Mouse (Mus musculus): ENCODE data around the gene Ildr1. TPM values are rescaled to one million over a fixed set of nuclear protein-coding genes. Genes with fewer than 3 reads are reported as not detected.

Ildr1 gene
- polyA plus RNA-seq, 1 experiment from 2014 or later: 0.15 TPM

DNA sequence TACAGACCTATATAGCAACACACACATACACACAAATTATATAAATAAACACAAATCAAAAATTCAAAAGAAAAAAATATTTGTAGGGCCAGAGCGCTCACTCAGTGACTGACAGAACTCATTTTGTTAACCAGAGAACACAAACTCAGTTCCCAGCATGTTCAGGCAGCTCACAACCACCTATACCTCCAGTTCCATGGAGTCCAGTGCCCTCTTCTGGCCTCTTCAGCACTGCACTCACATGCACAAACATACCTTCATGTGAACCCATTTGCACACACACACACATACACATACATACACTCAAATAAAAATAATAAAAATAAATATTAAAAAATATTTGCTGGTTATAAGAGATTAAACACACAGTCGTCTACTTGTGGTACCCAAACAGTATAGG is 17.0 kb downstream of the Ildr1 start:
- no peak for DNase-seq (ENCODE audit: low spot score)
- Histone ChIP-seq H3K27ac (replicated peaks) (no peak overlapping the region), H3K27me3 (ENCODE audit: low read depth, poor library complexity, severe bottlenecking) (no peaks in the 10 kb centered on the region), H3K4me1 (no peaks in the 10 kb centered on the region), H3K9me3 (replicated peaks) (no peaks in the 10 kb centered on the region), H3K4me3 (no peak overlapping the region), H3K36me3 (no peaks in the 10 kb centered on the region)
- 92% methylated on average over 2 of the region's 2 CpGs for WGBS

DNA sequence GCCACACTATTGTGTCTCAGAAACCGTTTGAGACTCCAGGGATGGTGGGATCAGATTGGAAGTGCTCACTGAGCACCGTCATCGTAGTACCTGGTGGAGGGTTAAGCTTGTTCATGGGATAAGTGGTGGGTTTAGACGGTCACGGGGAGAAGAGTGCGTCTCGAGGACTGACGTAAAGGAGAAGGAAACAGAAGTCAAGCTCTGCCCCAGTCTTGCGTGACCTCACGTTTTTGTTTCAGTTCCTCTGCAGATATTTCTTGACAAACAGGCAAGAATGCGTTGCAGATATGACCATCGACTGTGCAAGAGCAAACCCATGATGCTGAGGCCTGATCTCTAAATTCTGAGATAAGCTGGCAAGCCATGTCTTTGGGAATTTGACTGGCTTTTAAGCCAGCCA is 18.0 kb downstream of the Ildr1 start:
- no peak overlapping the region for H3K27ac ChIP-seq (replicated peaks)

DNA sequence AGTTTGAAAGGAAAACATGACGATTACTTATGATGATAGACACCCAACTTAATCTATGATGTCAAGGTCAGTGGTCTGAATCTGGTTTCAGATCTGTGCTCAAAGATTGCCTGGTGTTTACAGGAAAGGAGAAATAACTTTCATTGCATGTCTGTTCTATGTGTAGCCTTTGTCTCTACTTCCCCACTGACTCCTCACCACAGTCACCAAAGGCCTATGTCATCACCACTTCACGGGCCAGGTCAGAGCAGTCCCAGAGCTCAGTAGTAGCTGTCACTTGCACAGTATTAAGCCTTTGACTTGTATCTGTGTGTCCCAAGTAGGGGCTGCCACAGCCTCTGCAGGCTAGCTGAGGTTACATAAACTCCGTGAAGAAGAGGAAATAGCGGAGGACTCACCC is 23.7 kb downstream of the Ildr1 start:
- no peak for DNase-seq (ENCODE audit: low spot score)
- H3K27ac ChIP-seq (replicated peaks): no peak overlapping the region
- H3K9me3 ChIP-seq (replicated peaks): no peaks in the 10 kb centered on the region
- 89% methylated on average over 4 of the region's 4 CpGs for WGBS
- H3K27me3 ChIP-seq (ENCODE audit: low read depth, poor library complexity, severe bottlenecking): peaks cover 6% of the 10 kb centered on the region; the same call in 1 of the 2 replicates
- H3K36me3 ChIP-seq: no peaks in the 10 kb centered on the region
- no peak overlapping the region for H3K4me3 ChIP-seq
- 0 out of 2 replicates have a peak, but pooled peaks cover 4% of the 10 kb centered on the region for H3K4me1 ChIP-seq

More for the DNA sequence above, 18.0 kb downstream of the Ildr1 start:
- no peaks in the 10 kb centered on the region for H3K4me1 ChIP-seq
- DNase-seq (ENCODE audit: low spot score): no peak
- no peaks in the 10 kb centered on the region for H3K36me3 ChIP-seq
- H3K27me3 ChIP-seq (ENCODE audit: low read depth, poor library complexity, severe bottlenecking): no peaks in the 10 kb centered on the region
- H3K9me3 ChIP-seq (replicated peaks): no peaks in the 10 kb centered on the region
- WGBS: 93% methylated on average over 12 of the region's 12 CpGs
- no peak overlapping the region for H3K4me3 ChIP-seq

DNA sequence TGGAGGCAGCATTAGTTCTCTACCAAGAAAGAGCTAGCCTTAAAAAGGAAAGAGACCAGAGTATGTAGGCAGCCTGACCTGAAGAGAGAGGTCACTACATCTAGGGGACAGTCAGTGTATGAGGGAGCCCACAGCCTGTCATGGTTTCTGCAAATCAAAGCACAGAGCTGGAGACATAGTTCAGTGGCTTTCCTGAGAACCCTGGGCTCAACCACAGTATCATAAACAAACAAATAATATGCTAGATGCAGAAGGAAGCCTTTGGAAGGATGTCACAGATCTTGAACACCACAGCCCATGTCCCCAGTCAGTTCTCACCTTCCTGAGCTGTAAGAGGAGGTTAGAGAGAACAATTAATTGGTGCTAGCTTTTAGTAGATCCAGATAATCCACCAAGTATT is 24.9 kb downstream of the Ildr1 start:
- H3K9me3 ChIP-seq (replicated peaks): no peaks in the 10 kb centered on the region
- H3K36me3 ChIP-seq: no peaks in the 10 kb centered on the region
- DNase-seq (ENCODE audit: low spot score): no peak
- H3K27ac ChIP-seq (replicated peaks): no peak overlapping the region
- H3K4me3 ChIP-seq: no peak overlapping the region
- peaks cover 6% of the 10 kb centered on the region; the same call in 1 of the 2 replicates for H3K27me3 ChIP-seq (ENCODE audit: low read depth, poor library complexity, severe bottlenecking)
- H3K4me1 ChIP-seq: 0 out of 2 replicates have a peak, but pooled peaks cover 9% of the 10 kb centered on the region

DNA sequence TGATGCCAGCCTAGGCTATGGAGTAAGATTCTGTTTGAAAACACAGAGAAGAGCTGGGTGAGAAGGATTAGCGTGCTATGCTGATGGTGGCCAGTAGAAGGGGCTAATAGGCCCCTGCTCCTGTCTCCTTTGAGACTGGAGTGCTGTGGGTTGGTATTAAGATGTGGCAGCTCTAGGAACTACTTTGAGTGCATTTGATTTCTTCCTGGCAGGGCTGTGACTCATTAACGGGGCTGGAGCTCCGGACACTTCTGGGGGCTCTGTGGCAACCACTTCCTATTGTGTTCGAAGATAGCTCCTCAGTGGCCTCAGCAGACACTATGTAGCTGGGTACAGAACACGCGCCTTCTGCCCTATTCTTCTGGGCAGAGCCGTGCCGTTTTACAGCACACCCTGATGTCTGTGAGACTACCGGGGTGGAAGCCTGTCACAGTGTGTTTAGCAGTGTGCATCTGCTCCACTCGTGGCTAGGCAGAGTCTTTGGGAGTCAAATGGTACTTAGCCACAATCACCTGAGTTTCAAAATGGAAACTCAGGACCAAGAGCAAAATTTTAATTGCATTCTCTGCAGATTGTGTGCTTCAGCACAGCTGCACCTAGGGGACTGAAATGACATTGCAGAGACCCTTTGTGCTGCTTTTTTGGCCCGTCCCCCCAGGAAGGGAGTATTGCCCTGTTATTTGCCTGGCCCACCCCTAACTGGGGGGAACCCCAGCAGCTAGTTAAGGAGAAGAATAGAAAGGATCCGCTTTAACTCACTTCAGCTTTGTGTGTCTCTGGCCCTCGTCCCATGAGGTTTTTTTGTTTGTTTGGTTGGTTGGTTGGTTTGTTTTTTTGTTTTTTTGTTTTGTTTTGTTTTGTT is 26.6 kb downstream of the Ildr1 start:
- DNase-seq (ENCODE audit: low spot score): no peak
- WGBS: 63% methylated on average over 13 of the region's 13 CpGs
- peaks cover 6% of the 10 kb centered on the region; the same call in 1 of the 2 replicates for H3K27me3 ChIP-seq (ENCODE audit: low read depth, poor library complexity, severe bottlenecking)
- H3K4me3 ChIP-seq: no peak overlapping the region
- H3K27ac ChIP-seq (replicated peaks): no peak overlapping the region
- H3K36me3 ChIP-seq: no peaks in the 10 kb centered on the region
- no peaks in the 10 kb centered on the region for H3K9me3 ChIP-seq (replicated peaks)
- H3K4me1 ChIP-seq: 0 out of 2 replicates have a peak, but pooled peaks cover 9% of the 10 kb centered on the region

DNA sequence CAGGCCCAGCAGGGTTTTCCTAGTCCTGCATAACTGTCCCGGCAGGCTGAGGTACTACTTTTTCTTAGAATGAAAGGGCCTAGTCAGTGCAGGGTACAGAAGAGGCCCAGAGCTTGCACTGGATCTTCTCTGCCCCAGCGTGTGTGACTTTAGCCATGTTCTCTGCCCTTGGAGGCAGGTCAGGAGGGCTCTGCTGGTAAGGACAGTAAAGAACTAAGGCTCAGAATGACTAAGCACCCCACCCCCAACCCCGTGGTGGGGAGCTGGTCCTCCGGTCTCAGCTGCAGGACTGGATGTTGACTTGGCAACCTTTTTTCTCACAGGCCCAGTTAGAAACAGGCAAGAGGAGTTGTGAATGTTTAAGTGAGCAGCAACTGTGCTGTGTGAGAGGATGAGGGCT is 29.0 kb downstream of the Ildr1 start:
- WGBS: 18% methylated on average over 4 of the region's 4 CpGs
- Histone ChIP-seq H3K36me3 (no peaks in the 10 kb centered on the region), H3K4me1 (0 out of 2 replicates have a peak, but pooled peaks cover 9% of the 10 kb centered on the region), H3K4me3 (no peak overlapping the region), H3K27ac (replicated peaks) (no peak overlapping the region), H3K27me3 (ENCODE audit: low read depth, poor library complexity, severe bottlenecking) (peaks cover 6% of the 10 kb centered on the region; the same call in 1 of the 2 replicates), H3K9me3 (replicated peaks) (no peaks in the 10 kb centered on the region)
- no peak for DNase-seq (ENCODE audit: low spot score)

DNA sequence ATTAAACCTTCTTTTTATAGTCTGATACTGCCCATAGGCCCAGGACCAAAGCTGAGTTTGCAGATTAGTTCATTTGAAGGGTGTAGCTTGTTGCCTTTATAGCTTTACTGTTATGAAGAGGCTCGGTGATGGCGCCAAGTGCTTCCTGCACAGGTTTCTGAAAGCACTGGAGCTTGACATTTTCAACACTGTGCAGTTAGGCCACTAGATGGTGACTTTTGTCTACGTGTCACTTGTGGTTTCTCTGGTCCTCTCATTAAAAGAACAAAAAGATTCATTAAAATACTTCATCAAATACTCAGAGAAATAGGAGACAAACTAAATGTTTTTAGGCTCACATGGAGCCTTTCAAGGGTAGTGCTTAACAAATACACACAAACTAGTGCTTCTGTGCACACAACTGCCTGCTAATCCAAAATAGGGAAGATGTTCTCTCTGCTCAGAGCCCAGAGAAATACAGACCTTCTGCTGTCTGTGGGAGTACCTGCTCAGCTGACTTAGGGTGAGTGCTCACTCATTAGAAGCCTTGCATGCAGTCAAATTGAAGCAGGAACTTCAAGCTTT is 30.2 kb downstream of the Ildr1 start:
- Histone ChIP-seq H3K4me1 (0 out of 2 replicates have a peak, but pooled peaks cover 9% of the 10 kb centered on the region), H3K27me3 (ENCODE audit: low read depth, poor library complexity, severe bottlenecking) (peaks cover 6% of the 10 kb centered on the region; the same call in 1 of the 2 replicates), H3K4me3 (no peak overlapping the region), H3K27ac (replicated peaks) (no peak overlapping the region), H3K9me3 (replicated peaks) (no peaks in the 10 kb centered on the region), H3K36me3 (no peaks in the 10 kb centered on the region)
- 79% methylated on average over 3 of the region's 3 CpGs for WGBS
- no peak for DNase-seq (ENCODE audit: low spot score)

DNA sequence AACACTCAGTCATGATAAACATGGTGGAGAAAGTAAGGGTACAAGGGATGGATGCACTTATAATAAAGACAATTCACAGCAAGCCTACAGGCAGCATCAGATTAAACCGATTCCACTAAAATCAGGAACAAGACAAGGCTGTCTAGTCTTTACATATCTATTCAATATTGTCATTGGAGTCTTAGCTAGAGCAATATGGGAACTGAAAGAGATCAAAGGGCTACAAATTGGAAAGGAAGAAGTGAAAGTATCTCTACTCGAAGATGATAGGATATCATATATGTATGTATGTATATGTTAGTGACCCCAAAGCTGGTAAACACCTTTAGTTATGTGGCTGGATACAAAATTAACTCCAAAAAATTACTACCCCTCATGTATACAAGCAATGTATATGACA is 35.2 kb downstream of the Ildr1 start:
- Histone ChIP-seq H3K27ac (replicated peaks) (no peak overlapping the region), H3K36me3 (no peaks in the 10 kb centered on the region), H3K27me3 (ENCODE audit: low read depth, poor library complexity, severe bottlenecking) (no peaks in the 10 kb centered on the region), H3K4me3 (no peak overlapping the region), H3K9me3 (replicated peaks) (no peaks in the 10 kb centered on the region), H3K4me1 (no peaks in the 10 kb centered on the region)
- DNase-seq (ENCODE audit: low spot score): no peak
- WGBS: 84% methylated on average over 2 of the region's 2 CpGs

DNA sequence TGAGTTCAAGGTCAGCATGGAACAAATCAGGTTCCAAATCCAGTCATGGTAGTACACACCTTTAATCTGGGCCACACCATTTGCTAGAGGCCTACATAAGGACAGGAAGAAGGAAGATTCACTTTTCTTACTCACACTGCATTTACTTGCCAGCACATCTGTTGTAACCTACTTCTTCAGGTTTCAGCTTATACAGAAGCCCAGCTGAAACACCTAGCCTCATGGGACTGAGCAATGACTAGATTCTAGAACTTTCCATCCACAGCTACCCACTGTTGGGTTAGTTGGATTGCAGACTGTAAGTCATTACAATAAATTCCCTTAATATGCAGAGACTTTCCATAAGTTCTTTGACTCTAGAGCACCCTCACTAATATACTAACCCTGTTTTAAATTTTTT is 38.8 kb downstream of the Ildr1 start:
- no peaks in the 10 kb centered on the region for H3K36me3 ChIP-seq
- no peak for DNase-seq (ENCODE audit: low spot score)
- H3K9me3 ChIP-seq (replicated peaks): no peaks in the 10 kb centered on the region
- H3K4me3 ChIP-seq: no peak overlapping the region
- H3K4me1 ChIP-seq: no peaks in the 10 kb centered on the region
- H3K27me3 ChIP-seq (ENCODE audit: low read depth, poor library complexity, severe bottlenecking): no peaks in the 10 kb centered on the region
- H3K27ac ChIP-seq (replicated peaks): no peak overlapping the region

DNA sequence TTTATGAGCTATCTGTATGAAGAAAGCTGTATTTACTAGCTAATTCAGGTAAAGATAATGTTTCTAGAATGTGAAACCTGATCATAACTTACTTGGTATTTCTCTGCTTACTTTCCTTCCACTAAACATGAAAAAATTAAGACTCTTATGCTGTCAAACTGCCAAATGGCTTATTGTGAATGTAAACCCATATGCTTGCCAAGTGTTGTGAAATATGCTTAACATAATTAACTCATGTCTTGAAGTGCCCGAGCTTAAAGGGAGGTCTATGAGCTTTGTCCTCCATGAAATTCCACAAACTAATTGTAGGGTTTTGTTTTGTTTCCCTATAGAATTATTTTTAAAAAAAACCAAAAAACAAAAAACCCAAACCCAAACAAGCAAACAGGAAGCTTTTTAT is 40.0 kb downstream of the Ildr1 start:
- no peak overlapping the region for H3K4me3 ChIP-seq
- DNase-seq (ENCODE audit: low spot score): no peak

DNA sequence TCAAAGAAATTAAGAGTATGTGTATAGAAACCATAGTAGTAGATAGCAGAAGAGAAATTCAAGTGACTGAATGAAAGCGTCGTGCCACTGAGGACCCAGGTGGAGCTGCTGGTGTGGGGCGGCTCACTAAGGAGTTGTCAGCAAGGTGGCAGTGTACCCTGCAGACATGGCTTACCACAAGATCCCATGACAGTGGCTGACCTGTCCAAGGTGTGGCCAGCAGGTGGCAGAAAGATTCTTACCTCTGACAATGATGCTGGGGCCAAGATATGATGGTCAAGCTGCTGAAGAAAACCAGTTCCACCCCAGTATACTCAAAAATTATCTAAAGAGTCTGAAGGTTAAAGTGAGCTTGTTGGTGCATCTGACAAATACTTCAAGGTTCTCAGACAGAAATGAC is 41.6 kb downstream of the Ildr1 start:
- 86% methylated on average over 3 of the region's 3 CpGs for WGBS
- no peak overlapping the region for H3K4me3 ChIP-seq
- no peak for DNase-seq (ENCODE audit: low spot score)
- H3K27ac ChIP-seq (replicated peaks): no peak overlapping the region
- no peaks in the 10 kb centered on the region for H3K9me3 ChIP-seq (replicated peaks)
- H3K4me1 ChIP-seq: no peaks in the 10 kb centered on the region
- H3K36me3 ChIP-seq: no peaks in the 10 kb centered on the region
- H3K27me3 ChIP-seq (ENCODE audit: low read depth, poor library complexity, severe bottlenecking): no peaks in the 10 kb centered on the region

More for the DNA sequence above, 40.0 kb downstream of the Ildr1 start:
- Histone ChIP-seq H3K27ac (replicated peaks) (no peak overlapping the region), H3K9me3 (replicated peaks) (no peaks in the 10 kb centered on the region), H3K36me3 (no peaks in the 10 kb centered on the region), H3K27me3 (ENCODE audit: low read depth, poor library complexity, severe bottlenecking) (no peaks in the 10 kb centered on the region), H3K4me1 (no peaks in the 10 kb centered on the region)
- WGBS: 89% methylated on average over 1 of the region's 1 CpGs

DNA sequence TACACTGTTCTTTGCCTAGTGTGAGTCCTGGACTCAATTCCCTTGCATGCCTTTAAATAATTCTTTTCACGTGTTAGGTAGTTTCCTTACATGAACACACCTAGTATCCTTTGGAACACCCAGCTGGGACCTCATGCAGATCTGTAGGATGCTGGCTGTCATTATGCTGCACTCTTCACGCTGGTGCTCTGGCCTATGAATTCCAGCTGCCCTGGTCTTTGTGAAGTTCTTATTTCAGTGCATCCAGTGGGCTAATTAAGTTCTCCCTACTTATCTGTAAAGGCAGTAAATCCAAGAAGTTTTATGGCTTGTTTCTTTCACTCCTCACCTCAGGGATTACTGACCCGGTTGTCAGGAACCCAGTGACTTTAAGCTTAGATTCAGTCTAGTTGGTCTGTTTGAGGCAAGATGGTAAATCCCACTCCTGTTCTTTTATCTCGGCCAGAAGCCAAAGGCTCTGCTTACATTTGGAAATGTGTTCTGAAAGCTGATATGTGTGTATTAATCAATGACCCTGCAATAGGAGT is 45.7 kb downstream of the Ildr1 start:
- Histone ChIP-seq H3K27ac (replicated peaks) (no peak overlapping the region), H3K27me3 (ENCODE audit: low read depth, poor library complexity, severe bottlenecking) (no peaks in the 10 kb centered on the region), H3K4me1 (no peaks in the 10 kb centered on the region), H3K36me3 (no peaks in the 10 kb centered on the region), H3K9me3 (replicated peaks) (no peaks in the 10 kb centered on the region), H3K4me3 (no peak overlapping the region)
- no peak for DNase-seq (ENCODE audit: low spot score)
- WGBS: 43% methylated on average over 4 of the region's 4 CpGs

DNA sequence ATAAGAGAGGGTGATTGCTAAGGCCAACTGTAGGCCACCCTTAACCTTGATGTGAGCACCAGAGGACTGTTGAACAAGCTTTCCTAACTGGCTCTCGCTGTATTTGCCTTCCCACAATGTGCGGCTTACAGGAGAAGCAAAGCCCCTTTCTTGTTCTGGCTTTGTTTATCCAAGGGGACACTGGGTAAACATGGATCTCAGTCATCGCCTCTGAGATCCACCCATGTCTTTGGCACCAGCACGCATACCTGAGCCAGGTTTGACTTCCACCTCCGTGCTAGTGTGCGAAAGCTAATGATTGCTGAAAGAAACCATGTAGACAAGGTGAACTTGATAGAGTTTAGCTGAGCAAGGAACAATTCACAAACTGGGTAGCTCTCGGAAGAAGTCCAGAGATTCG is 49.8 kb downstream of the Ildr1 start:
- no peaks in the 10 kb centered on the region for H3K36me3 ChIP-seq
- DNase-seq (ENCODE audit: low spot score): no peak
- H3K27me3 ChIP-seq (ENCODE audit: low read depth, poor library complexity, severe bottlenecking): no peaks in the 10 kb centered on the region
- H3K4me3 ChIP-seq: no peak overlapping the region
- H3K9me3 ChIP-seq (replicated peaks): no peaks in the 10 kb centered on the region
- H3K4me1 ChIP-seq: no peaks in the 10 kb centered on the region
- no peak overlapping the region for H3K27ac ChIP-seq (replicated peaks)
- WGBS: 91% methylated on average over 8 of the region's 8 CpGs
